Mouse (Mus musculus) kidney, adult 2 months (tissue): ENCODE measurements around the gene Spata16. TPM values are rescaled to one million over a fixed set of nuclear protein-coding genes. Genes with fewer than 3 reads are reported as not detected.

Experiments
- DNase-seq: peaks from one replicate; pipeline ENCODE4 v3.0.0; 2021
- H3K27ac ChIP-seq: fragments of 200-500 bp; 2 replicates; pipeline ENCODE4 v1.5.1; 2012; ENCODE audit warnings: low read depth, low read length, control low read depth, inconsistent platforms; ENCODE audit not compliant: insufficient read depth
- H3K27me3 ChIP-seq: fragments of 200-500 bp; replicated peaks from 2 replicates; pipeline ENCODE4 v1.6.1; 2012; ENCODE audit warnings: mild to moderate bottlenecking, moderate library complexity, low read length, inconsistent platforms; ENCODE audit not compliant: control insufficient read depth, insufficient read depth
- H3K36me3 ChIP-seq: fragments of 200-500 bp; 2 replicates; pipeline ENCODE4 v1.6.1; 2012; ENCODE audit warnings: mild to moderate bottlenecking, moderate library complexity, low read length, inconsistent platforms; ENCODE audit not compliant: control insufficient read depth, insufficient read depth
- H3K4me1 ChIP-seq: fragments of 200-500 bp; 2 replicates; pipeline ENCODE4 v1.6.1; 2011; ENCODE audit warnings: low read length; ENCODE audit not compliant: control insufficient read depth, insufficient read depth
- H3K4me3 ChIP-seq: fragments of 200-500 bp; 2 replicates; pipeline ENCODE4 v1.5.1; 2011; ENCODE audit warnings: mild to moderate bottlenecking, low read depth, low read length, control low read depth; ENCODE audit not compliant: insufficient read depth
- CTCF ChIP-seq: fragments of 200-500 bp; conservative IDR thresholded peaks from 2 replicates; pipeline ENCODE4 v1.5.1; 2011; ENCODE audit warnings: low read depth, mild to moderate bottlenecking, control low read depth, low read length, moderate library complexity, mixed read lengths; ENCODE audit not compliant: insufficient read depth, insufficient read length
- POLR2A ChIP-seq: fragments of 200-500 bp; IDR thresholded peaks from one replicate; pipeline ENCODE4 v1.6.1; 2011; ENCODE audit warnings: low read depth, low read length, control low read depth
- WGBS: fragments of 180-500 bp; shearing (Covaris S2); methylation state at CpG from one replicate; pipeline ENCODE4 v1.1.7; 2018; 5-methylcytosine and 5-hydroxymethylcytosine counted together
- polyA plus RNA-seq: library from polyadenylated mRNA; depleted of rRNA; stranded (reverse); fragments of >200 nt; gene quantifications from 2 replicates; pipeline ENCODE4 v1.2.3, GENCODE M21; 2012

The Spata16 gene
- polyA plus RNA-seq, 1 experiment = 0.13 TPM

GRCm38 (mm10) chr3:26795851-26796538 is 158.6 kb downstream of the Spata16 start:
- TF ChIP-seq CTCF (no peak), POLR2A (no peak)
- Histone ChIP-seq H3K4me3 (no peak overlapping the region), H3K27ac (no peak overlapping the region), H3K36me3 (no peaks in the 10 kb centered on the region), H3K27me3 (no peaks in the 10 kb centered on the region), H3K4me1 (no peaks in the 10 kb centered on the region)
- no peak for DNase-seq
- 94% methylated on average over 7 of the region's 7 CpGs for WGBS

GRCm38 (mm10) chr3:26796954-26797353 is 159.5 kb downstream of the Spata16 start:
- H3K4me1 ChIP-seq = no peaks in the 10 kb centered on the region
- no peaks in the 10 kb centered on the region for H3K36me3 ChIP-seq
- H3K27ac ChIP-seq = no peak overlapping the region
- 56% methylated on average over 1 of the region's 1 CpGs for WGBS
- TF ChIP-seq POLR2A (no peak), CTCF (no peak)
- no peak overlapping the region for H3K4me3 ChIP-seq
- no peak for DNase-seq
- no peaks in the 10 kb centered on the region for H3K27me3 ChIP-seq

GRCm38 (mm10) chr3:26814307-26814706 is 176.9 kb downstream of the Spata16 start:
- TF ChIP-seq CTCF (no peak), POLR2A (no peak)
- DNase-seq = no peak
- H3K27ac ChIP-seq = no peak overlapping the region
- no peaks in the 10 kb centered on the region for H3K4me1 ChIP-seq
- no peak overlapping the region for H3K4me3 ChIP-seq
- no peaks in the 10 kb centered on the region for H3K36me3 ChIP-seq
- no peaks in the 10 kb centered on the region for H3K27me3 ChIP-seq
- WGBS = 82% methylated on average over 8 of the region's 8 CpGs

- Histone ChIP-seq H3K27ac (no peak overlapping the region), H3K36me3 (no peaks in the 10 kb centered on the region), H3K4me1 (no peaks in the 10 kb centered on the region), H3K4me3 (no peak overlapping the region), H3K27me3 (no peaks in the 10 kb centered on the region)
- DNase-seq = no peak
- no peak for TF ChIP-seq POLR2A
- no peak for TF ChIP-seq CTCF
- WGBS = 82% methylated on average over 5 of the region's 5 CpGs
These were observed 178.3 kb downstream of the Spata16 start for GRCm38 (mm10) chr3:26815764-26816163.

GRCm38 (mm10) chr3:26819398-26819797 is 182.0 kb downstream of the Spata16 start:
- Histone ChIP-seq H3K27me3 (no peaks in the 10 kb centered on the region), H3K27ac (no peak overlapping the region), H3K4me3 (no peak overlapping the region), H3K4me1 (no peaks in the 10 kb centered on the region), H3K36me3 (no peaks in the 10 kb centered on the region)
- DNase-seq = no peak
- WGBS = 48% methylated on average over 5 of the region's 5 CpGs
- no peak for TF ChIP-seq CTCF
- no peak for TF ChIP-seq POLR2A

GRCm38 (mm10) chr3:26826958-26827839 is 189.8 kb downstream of the Spata16 start:
- TF ChIP-seq CTCF = no peak
- TF ChIP-seq POLR2A = no peak
- Histone ChIP-seq H3K27me3 (no peaks in the 10 kb centered on the region), H3K4me3 (no peak overlapping the region), H3K27ac (no peak overlapping the region), H3K4me1 (no peaks in the 10 kb centered on the region), H3K36me3 (no peaks in the 10 kb centered on the region)
- DNase-seq = no peak
- 82% methylated on average over 7 of the region's 7 CpGs for WGBS

- TF ChIP-seq POLR2A = no peak
- TF ChIP-seq CTCF = no peak
- Histone ChIP-seq H3K4me3 (no peak overlapping the region), H3K4me1 (no peaks in the 10 kb centered on the region), H3K27me3 (no peaks in the 10 kb centered on the region), H3K36me3 (no peaks in the 10 kb centered on the region), H3K27ac (no peak overlapping the region)
- DNase-seq = no peak
- WGBS = 81% methylated on average over 5 of the region's 5 CpGs
These were observed 195.5 kb downstream of the Spata16 start for GRCm38 (mm10) chr3:26832954-26833353.
